Mouse (Mus musculus) right cerebral cortex, postnatal 36 days (tissue): Measurements from ENCODE around the gene Bahcc1.

Experiments used
- DNase-seq, 2 experiments: peaks; one replicate each; pipeline ENCODE4 v3.0.0; 2022; ENCODE audit warnings: low spot score in 2 of 2, mixed read lengths in 1 of 2

Gene Bahcc1

DNA sequence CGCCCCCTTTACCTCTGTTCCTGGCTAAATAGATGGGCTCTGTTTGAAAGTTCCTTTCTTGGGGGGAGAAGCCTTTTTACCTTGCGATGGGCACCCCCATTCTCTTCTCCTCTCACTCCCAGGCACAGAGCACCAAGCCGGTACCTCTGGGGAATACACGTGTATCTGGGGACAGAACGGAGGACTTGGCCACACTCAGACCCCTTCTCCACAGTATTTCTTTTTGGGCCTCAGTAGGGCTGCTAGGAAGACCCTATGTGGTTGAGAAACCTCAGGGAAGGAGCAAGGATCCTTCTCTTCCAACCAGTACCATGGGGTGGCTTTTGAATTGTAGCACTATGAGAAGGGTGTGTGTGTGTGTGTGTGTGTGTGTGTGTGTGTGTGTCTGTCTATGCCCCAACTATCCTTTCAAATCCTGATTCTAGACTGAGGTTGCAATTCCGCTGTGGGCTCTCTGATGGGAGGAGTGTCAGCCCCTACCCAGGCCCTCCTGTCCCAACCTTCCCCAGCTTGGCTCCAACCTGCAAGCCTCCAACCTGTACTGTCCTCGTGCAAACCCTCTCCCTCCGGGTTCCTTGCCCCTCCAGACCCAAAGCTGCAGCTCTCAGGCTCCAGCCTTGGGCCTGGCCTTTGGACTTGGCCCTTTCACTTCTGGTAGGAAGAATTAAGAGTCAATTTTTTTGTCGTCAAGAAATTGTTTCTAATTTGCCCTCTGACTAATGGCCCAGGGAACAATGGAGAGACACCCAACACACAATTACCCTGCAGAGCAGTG is 4.4 kb upstream of the Bahcc1 start:
- no peak for DNase-seq

DNA sequence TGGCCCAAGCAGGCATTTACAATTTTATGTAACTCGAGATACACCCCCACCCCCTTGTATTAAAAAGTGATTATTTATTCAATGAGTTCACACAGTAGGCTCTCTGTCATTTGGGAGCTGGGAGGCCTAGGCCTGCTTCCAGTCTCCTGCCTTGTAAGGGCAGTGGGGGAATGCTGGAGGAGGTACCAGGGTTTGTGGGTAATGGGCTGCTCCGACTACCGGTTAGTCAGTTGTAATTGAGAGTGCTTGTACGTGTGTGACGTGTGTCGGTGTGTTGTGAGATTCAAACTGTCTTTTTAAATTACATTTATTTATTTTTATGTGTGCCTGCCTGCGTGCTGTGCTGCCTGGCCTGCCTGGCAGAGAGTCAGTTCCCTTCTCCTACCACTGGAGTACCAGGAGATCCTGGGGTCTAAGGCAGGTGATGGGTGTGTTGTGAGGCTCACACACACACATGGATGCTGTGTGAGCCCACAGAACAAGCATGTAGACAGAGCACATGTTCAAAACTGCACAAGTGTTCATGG is 3.8 kb upstream of the Bahcc1 start:
- DNase-seq = no peak

DNA sequence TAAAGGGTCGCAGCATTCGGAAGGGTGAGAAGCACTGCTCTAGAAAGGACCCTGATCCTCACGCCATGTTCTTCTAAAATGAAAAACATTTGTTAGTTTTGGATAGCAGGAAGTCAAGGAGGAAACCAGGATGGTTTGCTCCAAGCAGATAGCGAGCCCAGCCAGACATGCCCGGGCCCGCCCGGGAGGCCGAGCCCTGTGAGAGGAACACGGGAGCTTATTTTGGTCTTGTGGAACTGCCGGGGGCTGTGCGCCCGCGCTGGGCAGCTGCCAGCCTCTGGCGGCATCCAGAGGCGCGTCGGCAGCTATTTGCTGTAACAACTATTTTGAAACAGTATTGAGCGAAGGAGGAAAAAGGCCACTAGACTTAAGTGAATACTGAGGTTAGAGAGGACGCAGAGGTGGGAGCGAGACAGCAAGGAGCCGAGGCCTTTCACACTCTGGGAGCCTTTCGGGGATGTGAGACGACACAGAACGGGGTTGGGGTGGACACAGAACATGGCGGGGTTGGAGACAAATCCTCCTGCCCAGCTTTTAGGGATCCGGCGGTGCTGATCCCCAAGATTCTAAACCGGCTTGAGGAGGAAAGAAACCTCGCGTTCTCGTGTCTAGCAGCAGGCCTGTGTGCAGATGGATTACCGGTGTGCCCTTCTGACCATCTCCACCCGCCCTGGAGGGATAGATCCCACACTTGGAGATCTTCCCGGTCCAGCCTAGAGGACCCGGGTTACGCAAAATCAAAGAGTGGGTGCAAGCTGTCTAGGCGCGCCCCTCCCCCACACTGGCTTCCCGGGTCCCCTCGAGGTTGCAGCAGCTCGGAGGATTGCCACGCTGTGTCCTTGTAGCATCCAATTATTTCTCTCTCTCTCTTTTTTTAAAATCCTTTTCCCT is 2.6 kb upstream of the Bahcc1 start:
- DNase-seq = no peak

DNA sequence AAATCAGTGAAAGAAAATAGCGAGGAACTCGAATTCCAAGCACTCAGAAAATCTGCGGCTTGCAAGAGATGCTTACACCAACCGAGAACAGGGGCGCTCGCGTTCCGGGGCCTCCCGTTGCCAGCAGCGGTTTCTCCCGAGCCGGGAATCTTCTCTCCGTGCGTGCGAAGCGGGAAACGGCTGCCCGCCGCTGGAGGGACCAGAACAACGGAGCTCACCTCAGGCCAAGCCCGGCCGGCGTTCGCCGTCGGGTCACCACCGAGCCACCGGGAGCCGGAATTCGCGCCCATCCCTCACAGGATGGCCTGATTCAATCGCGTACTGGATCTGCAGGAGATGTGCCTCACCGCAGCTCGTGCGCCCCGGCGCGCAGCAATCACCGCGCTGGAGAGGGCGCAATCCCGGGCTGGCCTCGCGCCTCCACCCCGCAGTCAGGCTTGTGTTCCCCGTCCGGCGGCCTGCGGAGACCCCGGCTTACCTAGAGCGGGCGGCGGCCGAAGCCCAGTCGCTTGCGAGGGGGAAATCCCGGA is 1.8 kb upstream of the Bahcc1 start:
- DNase-seq = no peak

DNA sequence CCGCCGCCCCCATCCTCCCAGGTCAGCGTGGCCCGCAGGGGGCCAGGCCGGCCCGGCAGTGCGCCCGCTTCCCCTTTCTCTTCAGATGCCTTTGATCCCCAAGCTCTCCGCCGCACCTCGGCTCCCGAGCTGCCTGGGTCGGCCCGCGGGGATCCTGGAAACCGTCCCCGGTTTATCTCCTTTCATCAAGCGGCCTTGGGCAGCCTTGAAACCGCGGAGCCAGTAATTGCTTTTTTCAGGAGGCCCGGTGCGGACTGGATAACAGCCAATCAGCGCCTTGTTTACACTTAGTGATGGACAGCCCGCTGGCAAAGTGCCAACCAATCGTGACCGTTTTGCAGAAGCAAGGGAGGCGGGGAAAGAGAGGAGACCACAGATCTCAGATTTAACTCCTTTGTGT is 1.4 kb upstream of the Bahcc1 start:
- peak; percentile 99 for DNase-seq

DNA sequence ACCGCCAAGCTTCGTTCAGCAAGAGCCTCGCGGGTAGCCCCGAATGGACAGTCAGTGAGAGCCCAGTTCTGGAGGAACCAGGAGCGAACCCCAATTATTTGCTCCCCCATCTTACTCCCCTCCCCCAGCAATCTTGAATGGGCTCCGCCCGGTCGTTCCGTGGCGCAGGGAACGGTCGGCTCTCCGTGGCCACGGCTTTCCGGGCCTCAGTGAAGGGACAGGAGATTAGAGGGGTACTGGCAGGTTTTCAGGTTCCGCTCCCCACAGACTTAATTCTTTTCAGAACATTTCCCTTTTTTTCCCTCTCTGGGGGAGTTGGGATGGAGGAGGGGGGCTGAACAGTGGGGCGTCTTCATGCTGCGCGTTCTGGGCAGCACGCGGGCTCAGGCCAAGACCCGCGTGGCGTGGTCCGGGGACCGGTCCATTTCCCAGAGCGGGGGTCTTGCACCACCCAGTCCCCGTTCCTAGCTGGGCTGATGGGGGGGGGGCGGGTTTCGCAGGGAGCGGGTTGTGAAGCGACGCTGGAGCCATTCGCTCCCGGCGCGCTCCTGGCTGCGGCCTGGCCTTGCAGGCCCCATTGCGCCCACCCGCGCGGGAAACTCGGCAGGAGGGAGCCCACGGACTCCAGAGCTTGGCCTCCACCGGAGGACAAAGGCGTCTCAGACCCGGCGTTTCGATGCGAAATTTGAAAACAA is 841 bp downstream of the Bahcc1 start:
- no peak for DNase-seq

DNA sequence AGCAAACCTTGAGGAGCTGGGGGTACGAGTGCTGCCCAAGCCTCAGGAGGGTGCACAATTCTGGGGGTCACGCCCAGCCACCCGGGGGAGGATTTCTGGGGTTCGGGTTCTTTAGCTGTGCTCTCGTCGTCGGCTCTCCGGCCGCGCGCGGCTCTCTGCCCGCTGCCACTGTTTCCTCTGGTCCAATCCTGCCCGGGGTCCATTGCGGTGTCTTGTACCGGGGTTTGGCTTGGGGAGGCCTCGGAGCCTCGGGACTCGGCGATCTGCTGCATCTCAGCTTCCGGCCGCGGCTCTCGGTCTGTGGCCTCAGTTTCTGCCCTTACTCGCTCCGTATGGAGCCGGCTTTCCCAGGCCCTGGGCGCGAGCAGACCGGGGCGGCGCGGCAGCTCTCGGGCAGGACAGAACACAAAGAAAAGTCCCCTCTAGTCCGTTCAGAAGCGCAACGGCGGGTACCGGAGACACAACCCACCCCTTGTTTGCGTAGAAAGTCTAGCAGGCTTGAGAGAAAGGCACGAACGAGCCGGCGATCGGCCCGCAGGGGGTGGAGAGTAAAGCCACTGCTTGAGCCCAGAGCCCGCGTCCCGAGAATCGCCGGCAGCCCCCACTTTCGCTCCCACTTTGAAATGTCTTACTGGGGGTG is 1.5 kb downstream of the Bahcc1 start:
- DNase-seq = no peak

DNA sequence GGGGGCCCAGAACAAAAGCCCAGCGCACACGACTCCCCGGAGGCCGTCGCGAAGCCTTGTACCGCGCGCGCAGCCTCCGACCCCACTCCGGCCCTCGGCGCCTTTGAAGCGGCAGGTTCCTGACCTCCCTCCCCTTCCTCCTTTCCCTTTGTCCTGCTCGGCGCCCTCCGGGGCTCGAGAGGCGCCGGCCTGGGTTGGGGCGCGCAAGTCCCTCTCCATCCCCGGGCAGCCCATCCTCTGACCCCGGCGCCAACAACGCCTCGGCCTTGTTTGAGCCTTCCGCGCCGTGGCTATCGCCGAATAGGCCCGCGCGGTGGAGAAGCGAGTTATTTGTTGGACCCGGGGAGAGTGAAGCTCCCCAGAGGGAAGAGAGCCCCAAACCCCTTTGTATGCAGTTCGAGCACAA is 2.0 kb downstream of the Bahcc1 start:
- no peak for DNase-seq

DNA sequence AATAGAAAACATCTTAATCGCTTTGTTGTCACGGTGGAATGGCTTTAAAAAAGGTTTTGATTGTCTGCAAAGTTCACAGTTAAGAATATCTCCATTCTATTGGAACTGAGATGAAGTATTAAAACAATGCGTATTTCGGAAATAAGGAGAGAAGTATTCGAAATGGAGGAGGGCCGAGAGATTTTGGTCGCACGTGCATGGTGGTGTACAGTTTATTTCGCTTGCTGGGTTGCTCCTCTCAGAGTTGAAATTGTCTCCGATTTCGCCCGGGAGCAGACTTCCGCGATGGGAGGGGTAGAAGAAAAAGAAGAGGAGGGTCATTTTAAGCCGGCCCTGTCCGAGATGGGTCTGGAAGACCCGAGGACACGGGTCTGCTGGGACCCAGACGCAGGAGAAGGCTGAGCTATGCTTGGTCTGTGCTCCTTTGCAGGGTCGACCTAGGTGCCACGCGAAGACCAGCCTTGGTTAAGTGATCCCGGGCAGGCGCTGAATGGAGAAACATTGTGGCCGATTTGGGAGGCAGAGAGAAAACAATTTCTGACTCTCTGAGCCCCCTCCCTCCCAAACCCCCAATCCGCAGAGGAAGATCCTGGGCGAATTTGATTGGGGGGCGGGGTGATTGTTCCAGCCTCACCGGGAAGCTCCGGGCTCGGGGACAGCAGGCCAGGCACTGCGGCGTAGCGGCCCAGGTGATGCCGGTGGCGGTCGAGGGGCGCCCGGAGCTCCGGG is 2.8 kb downstream of the Bahcc1 start:
- DNase-seq = no peak

DNA sequence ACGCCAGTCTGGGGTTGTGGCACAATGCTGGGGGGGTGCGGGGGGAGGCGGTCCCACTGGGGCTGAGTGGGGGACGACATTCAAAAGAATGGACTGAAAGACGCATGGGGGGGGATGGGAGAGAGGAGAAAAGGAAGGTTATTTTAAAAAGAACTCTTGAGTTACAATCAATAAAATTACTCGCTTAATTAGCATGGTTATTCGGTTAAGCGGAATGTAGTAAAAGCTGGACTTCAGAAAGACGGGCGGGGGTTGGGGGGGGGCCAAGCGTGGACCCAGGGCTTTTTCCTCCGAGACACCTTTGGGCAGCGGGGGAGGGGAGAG is 3.3 kb downstream of the Bahcc1 start:
- DNase-seq = no peak

DNA sequence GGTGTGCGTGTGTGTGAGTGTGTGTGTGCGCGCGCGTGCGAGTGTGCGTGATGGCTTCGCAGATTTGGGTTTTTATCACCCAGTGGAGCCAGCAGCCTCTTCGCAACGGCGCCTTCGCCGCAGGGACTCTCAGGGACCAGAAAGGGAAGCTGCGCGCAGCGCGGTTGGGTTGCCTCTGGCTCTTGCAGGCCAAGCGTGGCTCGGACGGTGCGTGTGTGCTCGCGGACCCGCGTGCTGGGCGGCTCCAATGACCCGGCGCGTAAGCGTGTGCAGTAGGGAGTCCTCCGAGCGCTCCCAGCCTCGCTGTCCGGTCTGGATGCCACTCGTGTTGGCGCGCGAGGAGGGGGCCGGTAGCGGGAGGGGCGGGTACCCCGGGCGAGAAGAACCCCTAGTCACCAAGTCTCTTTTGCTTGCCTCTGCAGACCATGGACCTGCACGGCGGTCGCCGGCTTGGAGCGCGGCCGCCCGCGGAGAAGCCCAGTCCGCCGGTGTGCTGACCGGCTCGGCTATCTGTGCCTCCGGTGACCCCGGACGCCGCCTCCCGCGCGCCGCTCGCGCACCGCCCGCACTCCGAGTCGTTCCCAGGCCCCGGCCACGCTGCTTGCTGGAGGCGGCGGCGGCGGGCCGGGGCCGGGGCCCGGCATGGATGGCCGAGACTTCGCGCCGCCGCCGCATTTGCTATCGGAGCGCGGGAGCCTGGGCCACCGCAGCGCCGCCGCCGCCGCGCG is 3.9 kb downstream of the Bahcc1 start:
- no peak for DNase-seq

DNA sequence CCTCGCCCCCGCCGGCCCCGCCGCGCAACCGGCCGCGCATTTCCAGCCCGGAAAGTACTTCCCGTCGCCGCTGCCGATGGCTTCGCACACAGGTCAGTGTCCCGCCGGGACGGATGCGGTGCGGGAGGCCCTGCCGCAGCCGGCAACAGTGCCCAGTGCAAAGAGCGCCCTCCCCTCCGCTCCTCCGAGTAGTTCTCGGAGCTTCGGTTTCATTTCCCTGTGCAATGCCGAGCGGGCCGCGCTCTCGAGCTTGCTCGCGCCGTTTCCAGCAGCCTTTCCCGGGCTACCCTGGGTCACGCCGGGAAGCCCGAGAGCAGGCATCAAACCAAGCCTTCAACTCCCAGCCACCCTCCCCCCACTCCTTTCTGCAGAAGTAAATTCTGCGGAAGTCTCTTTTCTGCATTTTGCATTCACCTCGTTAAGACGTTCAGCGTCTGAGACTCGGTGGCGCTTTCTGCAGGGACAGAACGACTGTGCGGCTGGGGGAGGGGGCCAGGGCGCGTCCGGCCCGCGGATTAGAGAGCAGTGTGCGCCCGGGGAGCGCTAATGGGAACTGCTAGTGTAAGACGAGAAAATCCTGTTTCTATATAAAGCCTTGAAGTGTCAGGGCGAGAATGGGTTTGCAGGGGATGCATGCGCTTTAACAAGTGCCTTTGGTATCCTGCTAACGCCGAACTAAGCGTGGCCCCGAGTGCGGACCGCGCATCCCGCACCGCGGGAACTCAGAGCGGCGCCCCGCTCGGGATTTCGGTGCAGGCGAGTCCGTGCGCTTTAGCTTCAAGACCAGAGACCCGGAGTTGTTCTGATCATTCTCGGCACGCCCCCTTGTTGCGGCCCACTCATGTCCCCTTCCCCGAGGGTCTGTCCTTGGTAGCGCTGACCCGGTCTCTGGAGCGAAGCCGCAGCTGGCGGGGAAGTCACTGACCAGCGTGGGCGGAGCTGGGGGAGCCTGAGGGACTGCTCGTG is 4.7 kb downstream of the Bahcc1 start:
- no peak for DNase-seq

DNA sequence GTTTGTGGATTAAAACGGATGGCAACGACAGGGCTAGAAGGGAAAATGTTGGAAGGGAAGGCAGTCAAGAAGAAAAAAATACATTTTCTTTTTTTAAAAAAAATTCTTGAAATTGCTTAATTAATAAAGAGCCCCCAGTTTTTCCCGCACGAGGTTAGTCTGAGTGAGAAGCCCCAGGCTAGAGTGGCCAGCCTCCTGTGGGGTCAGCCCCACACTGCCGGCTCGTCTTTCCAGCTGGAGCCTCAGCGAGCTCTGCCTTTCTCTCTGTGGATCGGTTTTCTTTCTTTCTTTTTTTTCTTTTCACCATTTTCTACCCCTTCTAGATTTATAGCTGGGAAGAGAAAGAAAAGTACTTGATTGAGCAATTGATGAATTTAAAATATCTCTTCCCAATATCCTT is 5.6 kb downstream of the Bahcc1 start:
- no peak for DNase-seq

DNA sequence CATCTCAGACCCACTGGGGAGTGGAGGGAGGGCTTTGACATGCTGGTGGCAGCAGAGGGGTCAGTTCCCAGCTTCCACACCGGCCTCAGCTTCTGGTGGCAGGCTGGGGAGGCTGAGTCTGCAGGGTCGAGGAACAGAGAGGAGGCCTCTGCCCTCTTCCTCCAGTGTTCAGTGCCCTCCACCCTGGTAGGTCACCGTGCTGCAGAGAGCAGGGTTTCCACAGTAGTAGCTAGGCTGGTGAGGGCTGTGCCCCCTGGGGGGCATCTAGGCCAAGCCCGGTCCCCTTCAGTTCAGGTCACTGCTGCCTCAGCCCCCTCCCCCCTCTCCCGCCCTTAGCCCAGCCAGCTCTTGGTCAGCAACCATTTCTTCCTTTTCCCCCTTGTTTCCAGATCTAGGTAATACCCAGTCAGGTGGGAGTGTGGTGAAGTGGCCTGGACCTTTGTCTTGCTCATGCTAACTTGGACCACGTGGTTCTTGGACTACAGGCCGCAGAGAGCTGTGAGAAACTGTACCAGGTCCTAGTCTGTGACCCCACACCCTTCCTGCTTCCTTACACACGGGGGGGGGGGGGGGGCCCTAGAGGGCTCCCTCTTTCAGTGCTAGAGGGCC is 6.1 kb downstream of the Bahcc1 start:
- DNase-seq = no peak

DNA sequence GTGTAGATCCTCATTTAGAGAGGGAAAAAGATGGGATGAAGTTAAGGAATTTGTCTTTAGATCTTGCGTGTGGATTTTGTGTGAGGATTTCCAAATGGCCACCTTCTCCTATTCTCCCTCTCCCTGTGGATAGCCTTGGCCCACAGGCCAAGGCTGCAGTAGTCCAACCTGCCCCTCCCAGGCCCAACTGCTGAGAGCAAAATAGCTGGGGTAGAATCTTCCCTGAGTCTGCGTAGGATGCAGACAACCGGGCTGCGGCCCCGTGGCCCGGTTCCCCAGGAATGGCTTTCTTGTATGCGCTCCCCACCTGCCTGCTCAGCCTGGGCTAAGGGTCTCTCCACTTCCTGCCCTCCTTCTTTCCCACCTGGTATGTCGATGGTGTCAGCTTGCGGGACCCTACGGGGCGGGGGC is 6.8 kb downstream of the Bahcc1 start:
- DNase-seq = no peak

DNA sequence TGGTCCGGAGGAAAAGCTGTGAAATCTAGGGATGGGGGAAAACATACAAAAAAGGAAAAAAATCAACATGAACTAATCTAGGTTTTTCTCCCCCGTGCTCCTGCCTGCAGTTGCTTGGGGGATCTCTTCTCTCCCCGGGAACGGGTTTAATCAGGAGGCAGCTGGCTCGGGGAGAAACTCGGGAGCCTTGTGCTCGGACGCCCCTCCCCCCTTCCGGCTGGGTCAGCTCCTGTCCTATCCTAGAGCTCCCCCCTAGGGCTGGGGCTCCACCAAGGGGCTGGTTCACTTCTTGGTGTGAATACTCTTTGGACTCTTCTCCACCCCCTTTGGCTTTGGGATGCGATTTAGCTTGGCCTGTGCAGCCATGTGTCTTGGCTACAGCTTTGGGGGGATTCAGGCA is 7.5 kb downstream of the Bahcc1 start:
- DNase-seq = no peak

DNA sequence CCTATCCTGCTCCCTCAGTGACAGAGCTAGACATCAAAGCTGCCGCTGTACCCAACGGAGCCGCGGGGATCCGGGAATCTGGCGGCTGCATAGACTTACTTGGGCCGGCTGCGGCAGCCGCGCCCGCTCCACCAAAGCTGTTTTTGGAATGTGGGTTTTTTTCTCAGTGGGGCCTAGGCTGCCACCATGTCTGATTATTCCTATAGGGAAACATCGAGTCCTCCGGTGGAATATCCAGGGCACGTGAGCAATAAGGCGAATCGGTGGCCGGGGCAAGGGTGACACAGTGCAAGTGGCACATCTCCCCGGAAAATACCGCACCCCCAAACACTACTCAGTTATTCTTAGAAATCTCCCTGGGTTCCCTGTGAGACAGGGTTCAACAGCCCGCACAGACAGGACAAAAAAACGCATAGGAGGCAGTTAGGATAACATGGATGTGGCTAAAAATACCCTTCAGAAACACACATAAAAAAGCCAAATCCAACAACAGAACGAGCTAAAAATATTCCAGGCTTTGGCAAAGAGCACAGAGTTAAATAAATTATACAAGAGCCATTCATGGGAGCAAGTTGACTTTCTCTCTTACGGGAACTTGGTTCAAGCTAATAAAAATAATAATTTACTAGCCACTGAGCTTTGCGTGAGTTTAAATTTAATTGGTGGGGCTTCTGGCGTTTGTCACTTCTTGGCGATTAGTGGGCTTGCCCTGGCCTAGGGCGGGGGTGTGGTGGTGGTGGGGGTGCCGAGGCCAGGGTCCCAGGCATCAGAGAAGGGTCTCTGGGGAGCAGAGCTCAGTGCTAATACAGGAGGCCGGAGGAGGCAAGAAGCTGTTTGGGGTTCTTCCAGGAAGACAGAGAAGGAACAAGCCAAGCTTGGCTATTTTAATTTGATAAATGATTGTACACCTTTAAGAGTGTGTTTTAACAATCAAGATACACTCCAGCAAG is 8.5 kb downstream of the Bahcc1 start:
- no peak for DNase-seq
